Mouse (Mus musculus): ENCODE data around the gene Rnaseh2a. TPM values are rescaled to one million over a fixed set of nuclear protein-coding genes. Genes with fewer than 3 reads are reported as not detected.

Rnaseh2a gene
- polyA plus RNA-seq, 1 experiment, result 58.7 TPM

GRCm38 (mm10) chr8:84976031-84976762, 6.6 kb upstream of the Rnaseh2a start:
- H3K27me3 ChIP-seq (ENCODE audit: control insufficient read depth, insufficient read depth, low read length), result no peaks in the 10 kb centered on the region
- H3K4me3 ChIP-seq (replicated peaks; ENCODE audit: insufficient read depth, low read depth, low read length), result peak overlapping the region; percentile 46
- TF ChIP-seq CTCF (IDR thresholded peaks at IDR 0.05; ENCODE audit: borderline replicate concordance, insufficient read depth, low read depth, low read length), result no peak
- no peak; the same call in 1 of the 2 replicates for TF ChIP-seq POLR2A (IDR thresholded peaks at IDR 0.05; ENCODE audit: borderline replicate concordance, insufficient read depth, low read length)
- 2% methylated on average over 61 of the region's 61 CpGs for WGBS
- peaks cover 2% of the 10 kb centered on the region for H3K4me1 ChIP-seq (ENCODE audit: control insufficient read depth, insufficient read depth, low read length)
- H3K27ac ChIP-seq (ENCODE audit: insufficient read depth, low read length), result no peak overlapping the region; the same call in 1 of the 2 replicates
- DNase-seq, result peak; percentile 96

- DNase-seq, result peak in 1 of 2 experiments; percentile 60
- no peaks in the 10 kb centered on the region for H3K27me3 ChIP-seq (ENCODE audit: control insufficient read depth, insufficient read depth, low read length)
- H3K27ac ChIP-seq (ENCODE audit: insufficient read depth, low read length), result no peak overlapping the region
- H3K4me1 ChIP-seq (ENCODE audit: control insufficient read depth, insufficient read depth, low read length), result no peaks in the 10 kb centered on the region; the same call in 1 of the 2 replicates
- H3K4me3 ChIP-seq (replicated peaks; ENCODE audit: insufficient read depth, low read depth, low read length), result no peak overlapping the region
- WGBS, result 43% methylated on average over 7 of the region's 7 CpGs
- TF ChIP-seq CTCF (IDR thresholded peaks at IDR 0.05; ENCODE audit: borderline replicate concordance, insufficient read depth, low read depth, low read length) (peak; percentile 74; the same call in 1 of the 2 replicates), POLR2A (IDR thresholded peaks at IDR 0.05; ENCODE audit: borderline replicate concordance, insufficient read depth, low read length) (no peak)
These were observed 5.9 kb upstream of the Rnaseh2a start for GRCm38 (mm10) chr8:84975434-84975833.

- TF ChIP-seq POLR2A (IDR thresholded peaks at IDR 0.05; ENCODE audit: borderline replicate concordance, insufficient read depth, low read length) (no peak), CTCF (IDR thresholded peaks at IDR 0.05; ENCODE audit: borderline replicate concordance, insufficient read depth, low read depth, low read length) (no peak)
- Histone ChIP-seq H3K27me3 (ENCODE audit: control insufficient read depth, insufficient read depth, low read length) (no peaks in the 10 kb centered on the region), H3K4me3 (replicated peaks; ENCODE audit: insufficient read depth, low read depth, low read length) (no peak overlapping the region), H3K4me1 (ENCODE audit: control insufficient read depth, insufficient read depth, low read length) (no peaks in the 10 kb centered on the region; the same call in 1 of the 2 replicates), H3K27ac (ENCODE audit: insufficient read depth, low read length) (no peak overlapping the region)
- WGBS, result 78% methylated on average over 8 of the region's 8 CpGs
- DNase-seq, result no peak
These were observed 5.1 kb upstream of the Rnaseh2a start for GRCm38 (mm10) chr8:84974543-84975142.

- H3K27me3 ChIP-seq (ENCODE audit: control insufficient read depth, insufficient read depth, low read length), result no peaks in the 10 kb centered on the region
- WGBS, result 29% methylated on average over 4 of the region's 4 CpGs
- H3K4me3 ChIP-seq (replicated peaks; ENCODE audit: insufficient read depth, low read depth, low read length), result no peak overlapping the region
- no peak overlapping the region for H3K27ac ChIP-seq (ENCODE audit: insufficient read depth, low read length)
- peaks cover 2% of the 10 kb centered on the region; the same call in 1 of the 2 replicates for H3K4me1 ChIP-seq (ENCODE audit: control insufficient read depth, insufficient read depth, low read length)
- TF ChIP-seq CTCF (IDR thresholded peaks at IDR 0.05; ENCODE audit: borderline replicate concordance, insufficient read depth, low read depth, low read length), result peak; percentile 93
- TF ChIP-seq POLR2A (IDR thresholded peaks at IDR 0.05; ENCODE audit: borderline replicate concordance, insufficient read depth, low read length), result no peak
- peak; percentile 60 to 70 for DNase-seq
These were observed 4.4 kb upstream of the Rnaseh2a start for GRCm38 (mm10) chr8:84973803-84974542.

GRCm38 (mm10) chr8:84973079-84973478, 3.5 kb upstream of the Rnaseh2a start:
- DNase-seq, result no peak
- H3K4me1 ChIP-seq (ENCODE audit: control insufficient read depth, insufficient read depth, low read length), result peaks cover 2% of the 10 kb centered on the region; the same call in 1 of the 2 replicates
- H3K27ac ChIP-seq (ENCODE audit: insufficient read depth, low read length), result no peak overlapping the region
- no peaks in the 10 kb centered on the region for H3K27me3 ChIP-seq (ENCODE audit: control insufficient read depth, insufficient read depth, low read length)
- no peak overlapping the region for H3K4me3 ChIP-seq (replicated peaks; ENCODE audit: insufficient read depth, low read depth, low read length)
- TF ChIP-seq POLR2A (IDR thresholded peaks at IDR 0.05; ENCODE audit: borderline replicate concordance, insufficient read depth, low read length) (no peak), CTCF (IDR thresholded peaks at IDR 0.05; ENCODE audit: borderline replicate concordance, insufficient read depth, low read depth, low read length) (no peak)
- 88% methylated on average over 1 of the region's 1 CpGs for WGBS

GRCm38 (mm10) chr8:84970913-84971312, 1.3 kb upstream of the Rnaseh2a start:
- no peaks in the 10 kb centered on the region for H3K27me3 ChIP-seq (ENCODE audit: control insufficient read depth, insufficient read depth, low read length)
- no peak for TF ChIP-seq POLR2A (IDR thresholded peaks at IDR 0.05; ENCODE audit: borderline replicate concordance, insufficient read depth, low read length)
- no peak for TF ChIP-seq CTCF (IDR thresholded peaks at IDR 0.05; ENCODE audit: borderline replicate concordance, insufficient read depth, low read depth, low read length)
- peaks cover 2% of the 10 kb centered on the region; the same call in 1 of the 2 replicates for H3K4me1 ChIP-seq (ENCODE audit: control insufficient read depth, insufficient read depth, low read length)
- WGBS, result 50% methylated on average over 5 of the region's 5 CpGs
- H3K27ac ChIP-seq (ENCODE audit: insufficient read depth, low read length), result no peak overlapping the region
- DNase-seq, result no peak
- H3K4me3 ChIP-seq (replicated peaks; ENCODE audit: insufficient read depth, low read depth, low read length), result peak overlapping the region; percentile 12

GRCm38 (mm10) chr8:84970135-84970790, 696 bp upstream of the Rnaseh2a start:
- 2% methylated on average over 21 of the region's 21 CpGs for WGBS
- no peak for DNase-seq
- H3K4me1 ChIP-seq (ENCODE audit: control insufficient read depth, insufficient read depth, low read length), result peaks cover 2% of the 10 kb centered on the region; the same call in 1 of the 2 replicates
- H3K27me3 ChIP-seq (ENCODE audit: control insufficient read depth, insufficient read depth, low read length), result no peaks in the 10 kb centered on the region
- peak overlapping the region; percentile 60 for H3K27ac ChIP-seq (ENCODE audit: insufficient read depth, low read length)
- TF ChIP-seq POLR2A (IDR thresholded peaks at IDR 0.05; ENCODE audit: borderline replicate concordance, insufficient read depth, low read length), result no peak
- no peak for TF ChIP-seq CTCF (IDR thresholded peaks at IDR 0.05; ENCODE audit: borderline replicate concordance, insufficient read depth, low read depth, low read length)
- H3K4me3 ChIP-seq (replicated peaks; ENCODE audit: insufficient read depth, low read depth, low read length), result peak overlapping the region; percentile 90
